Mouse (Mus musculus) liver (tissue): ENCODE data around the gene Mylk3.

Source experiments
- DNase-seq: peaks from one replicate; pipeline ENCODE4 v3.0.0-alpha.2; 2020; ENCODE audit warnings: mixed read lengths

Gene Mylk3

GRCm38 (mm10) chr8:85380824-85381209, 5.3 kb downstream of the Mylk3 start:
- peak; percentile 92 for DNase-seq

GRCm38 (mm10) chr8:85380123-85380823, 5.9 kb downstream of the Mylk3 start:
- DNase-seq = peak; percentile 47

GRCm38 (mm10) chr8:85379142-85379781, 6.9 kb downstream of the Mylk3 start:
- DNase-seq = peak; percentile 85

GRCm38 (mm10) chr8:85376516-85376915, 9.6 kb downstream of the Mylk3 start:
- no peak for DNase-seq

GRCm38 (mm10) chr8:85374286-85374685, 11.9 kb downstream of the Mylk3 start:
- DNase-seq = no peak

- DNase-seq = no peak
Measured at GRCm38 (mm10) chr8:85373435-85374039, 12.6 kb downstream of the Mylk3 start.

GRCm38 (mm10) chr8:85372465-85372839, 13.7 kb downstream of the Mylk3 start:
- no peak for DNase-seq

- no peak for DNase-seq
Measured at GRCm38 (mm10) chr8:85371736-85372464, 14.2 kb downstream of the Mylk3 start.

- no peak for DNase-seq
Measured at GRCm38 (mm10) chr8:85365176-85365575, 21.0 kb downstream of the Mylk3 start.

GRCm38 (mm10) chr8:85364628-85365027, 21.5 kb downstream of the Mylk3 start:
- no peak for DNase-seq

- no peak for DNase-seq
Measured at GRCm38 (mm10) chr8:85363406-85363805, 22.7 kb downstream of the Mylk3 start.

- DNase-seq = no peak
Measured at GRCm38 (mm10) chr8:85362211-85362610, 23.9 kb downstream of the Mylk3 start.

GRCm38 (mm10) chr8:85353287-85353686, 32.9 kb downstream of the Mylk3 start:
- no peak for DNase-seq

GRCm38 (mm10) chr8:85339871-85340573, 46.1 kb downstream of the Mylk3 start:
- DNase-seq = no peak

- DNase-seq = no peak
Measured at GRCm38 (mm10) chr8:85337681-85338080, 48.5 kb downstream of the Mylk3 start.

- no peak for DNase-seq
Measured at GRCm38 (mm10) chr8:85336211-85336933, 49.8 kb downstream of the Mylk3 start.

- no peak for DNase-seq
Measured at GRCm38 (mm10) chr8:85335105-85335504, 51.0 kb downstream of the Mylk3 start.

- DNase-seq = no peak
Measured at GRCm38 (mm10) chr8:85329506-85329905, 56.6 kb downstream of the Mylk3 start.

- DNase-seq = no peak
Measured at GRCm38 (mm10) chr8:85327036-85327435, 59.1 kb downstream of the Mylk3 start.

GRCm38 (mm10) chr8:85323084-85323483, 63.1 kb downstream of the Mylk3 start:
- no peak for DNase-seq

GRCm38 (mm10) chr8:85321981-85322380, 64.2 kb downstream of the Mylk3 start:
- DNase-seq = no peak

GRCm38 (mm10) chr8:85318534-85318933, 67.6 kb downstream of the Mylk3 start:
- DNase-seq = peak; percentile 79
